Mouse (Mus musculus) lung, postnatal 14 days (tissue): ENCODE results near the gene Psma5.

ENCODE experiments used
- DNase-seq: peaks from one replicate; pipeline ENCODE4 v3.0.0; 2021

Psma5 gene

GRCm38 (mm10) chr3:108306387-108306786 is 49.7 kb downstream of the Psma5 start:
- no peak for DNase-seq

GRCm38 (mm10) chr3:108307485-108307884 is 50.8 kb downstream of the Psma5 start:
- DNase-seq, result no peak

- peak; percentile 48 for DNase-seq
Observed at GRCm38 (mm10) chr3:108310921-108311341, 54.2 kb downstream of the Psma5 start.

DNA sequence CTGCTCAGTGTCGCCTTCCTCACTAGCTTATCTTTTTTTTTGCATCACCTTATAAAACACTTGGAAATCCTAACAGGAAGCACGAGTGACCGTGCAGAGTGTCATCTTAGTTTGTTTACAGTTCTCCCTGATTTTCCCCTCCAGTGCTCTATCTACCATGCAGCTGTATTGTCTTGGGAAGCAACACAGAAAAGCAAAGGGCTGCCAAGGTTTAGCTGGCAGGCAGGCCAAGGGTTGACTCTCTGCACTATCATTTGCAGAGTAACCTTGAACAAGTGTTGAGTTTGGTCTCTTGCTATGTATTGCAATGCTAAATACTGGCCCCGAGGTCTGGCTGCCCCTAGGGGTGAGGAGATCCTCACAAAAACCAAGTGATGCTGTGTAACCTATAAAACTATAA is 55.0 kb downstream of the Psma5 start:
- no peak for DNase-seq

DNA sequence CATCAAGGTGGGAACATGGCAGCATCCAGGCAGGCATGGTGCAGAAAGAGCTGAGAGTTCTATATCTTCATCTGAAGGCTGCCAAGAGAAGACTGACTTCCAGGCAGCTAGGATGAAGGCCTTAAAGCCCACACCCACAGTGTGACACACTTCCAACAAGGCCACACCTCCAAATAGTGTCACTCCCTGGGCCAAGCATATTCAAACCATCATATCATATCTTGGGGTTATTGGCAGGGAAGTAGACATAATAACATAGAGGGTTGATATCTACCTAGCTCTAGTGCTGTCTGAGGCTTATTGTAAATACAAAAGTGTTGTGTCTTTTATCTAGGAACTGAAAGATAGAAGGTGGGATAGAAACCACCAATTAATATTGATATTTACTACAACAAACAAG is 55.7 kb downstream of the Psma5 start:
- DNase-seq, result no peak

DNA sequence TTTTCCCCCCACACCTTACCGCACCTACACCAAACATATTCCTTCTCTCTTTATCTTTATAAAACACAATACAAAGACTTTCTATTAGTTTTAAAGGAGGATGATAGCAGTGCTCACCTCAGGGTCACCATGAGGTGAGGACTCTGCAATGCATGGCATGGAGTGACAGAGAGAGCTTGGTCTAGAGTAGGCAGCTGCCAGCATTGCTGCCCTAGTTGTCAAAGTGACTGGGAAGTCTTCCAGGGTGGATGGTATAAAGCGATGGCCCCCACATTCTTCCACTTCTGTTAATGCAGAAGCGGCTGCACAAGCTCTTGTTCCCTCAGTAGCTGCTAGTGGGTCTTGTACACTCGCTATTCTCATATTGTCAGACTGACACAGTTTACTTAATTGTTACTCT is 56.4 kb downstream of the Psma5 start:
- no peak for DNase-seq

- no peak for DNase-seq
Observed at GRCm38 (mm10) chr3:108314038-108314675, 57.4 kb downstream of the Psma5 start.

GRCm38 (mm10) chr3:108318517-108318916 is 61.8 kb downstream of the Psma5 start:
- no peak for DNase-seq

DNA sequence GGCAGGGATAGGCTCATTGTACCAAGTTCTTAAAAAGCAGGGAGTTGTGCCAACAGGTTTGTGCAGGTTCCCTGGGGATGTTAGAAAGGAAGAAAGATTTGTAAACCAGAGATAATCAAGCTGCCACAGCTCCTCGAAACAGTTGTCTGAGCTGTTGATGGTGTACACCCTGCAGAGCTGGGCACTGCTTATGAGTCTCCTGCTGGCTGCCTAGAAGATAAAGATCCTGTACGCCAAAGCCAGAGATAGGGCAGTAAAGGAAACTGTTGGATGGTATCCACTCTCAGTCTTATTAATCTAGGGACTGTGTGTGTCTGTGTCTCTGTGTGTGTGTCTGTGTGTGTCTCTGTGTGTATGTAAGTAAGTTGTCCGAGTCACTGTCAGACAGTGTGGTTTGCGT is 64.9 kb downstream of the Psma5 start:
- no peak for DNase-seq

DNA sequence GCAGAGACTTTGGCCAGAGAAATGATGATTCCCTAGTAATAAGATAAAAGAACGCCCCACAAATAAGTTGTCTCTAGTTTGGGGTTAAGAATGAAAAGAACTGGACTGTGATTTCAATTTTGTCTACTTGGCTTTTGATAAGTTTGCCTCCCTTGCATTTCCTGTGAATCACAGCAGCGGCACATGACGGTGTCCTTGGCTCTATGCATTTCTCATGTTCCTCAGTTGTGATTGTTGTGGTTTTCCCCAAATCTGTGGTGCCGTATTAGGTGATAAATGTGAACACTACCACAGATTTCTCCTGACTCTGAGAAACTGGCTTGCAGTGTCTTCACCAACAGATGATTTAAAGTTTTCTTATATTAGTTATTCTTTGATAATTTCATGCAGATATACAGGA is 65.4 kb downstream of the Psma5 start:
- no peak for DNase-seq

DNA sequence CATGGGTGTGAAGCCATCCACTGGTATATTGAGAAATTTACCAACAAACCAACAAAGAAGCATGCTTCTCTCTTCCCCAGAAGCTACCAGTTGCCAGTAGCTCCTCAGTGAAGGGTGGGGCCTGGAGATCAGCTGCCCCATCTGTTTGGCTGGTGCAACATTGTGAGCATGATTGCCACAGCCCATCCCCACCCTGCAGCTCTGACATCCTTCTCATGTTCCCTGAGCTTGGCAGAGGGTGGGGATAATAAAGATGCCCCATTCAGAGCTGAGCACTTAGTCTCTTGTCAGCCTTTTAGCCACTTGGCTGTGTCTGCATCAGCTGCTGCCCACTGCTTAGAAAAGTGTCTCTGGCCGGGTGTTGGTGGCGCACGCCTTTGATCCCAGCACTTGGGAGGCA is 66.2 kb downstream of the Psma5 start:
- DNase-seq, result peak; percentile 23

DNA sequence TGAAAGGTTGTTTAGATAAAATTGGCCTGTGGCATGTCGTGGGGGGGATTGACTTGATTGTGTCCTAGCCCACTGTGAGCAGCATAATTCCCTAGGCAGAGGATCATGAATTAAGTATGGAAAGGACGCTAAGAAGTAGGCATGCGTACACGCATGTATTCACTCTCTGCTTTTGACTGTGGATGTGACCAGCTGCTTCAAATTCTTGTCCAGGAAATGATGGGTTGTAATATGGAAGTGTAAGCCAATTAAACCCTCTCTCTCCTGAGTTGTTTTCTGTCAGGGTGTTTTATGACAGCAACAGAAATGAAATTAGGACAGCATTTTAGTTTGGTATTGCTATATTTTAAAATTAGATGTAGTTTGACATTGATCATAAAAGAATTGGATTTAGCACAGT is 68.1 kb downstream of the Psma5 start:
- no peak for DNase-seq

DNA sequence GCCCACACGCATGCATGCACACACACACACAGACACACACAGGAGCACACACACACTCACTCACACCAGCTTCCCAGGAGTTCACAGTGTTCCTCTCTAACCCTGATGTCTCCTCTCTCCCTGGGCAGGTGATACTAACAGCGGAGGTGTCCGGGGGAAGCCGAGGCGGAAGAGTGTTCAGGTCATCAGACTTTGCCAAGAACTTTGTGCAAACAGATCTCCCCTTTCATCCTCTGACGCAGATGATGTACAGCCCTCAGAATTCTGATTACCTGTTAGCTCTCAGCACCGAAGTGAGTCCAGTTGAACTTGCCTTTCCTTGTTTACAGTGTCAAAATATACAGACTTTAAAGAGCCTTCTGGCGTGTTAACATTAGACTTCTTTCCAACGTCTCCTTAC is 68.8 kb downstream of the Psma5 start:
- no peak for DNase-seq

- peak; percentile 47 for DNase-seq
Observed at GRCm38 (mm10) chr3:108327275-108327674, 70.5 kb downstream of the Psma5 start.

- peak; percentile 40 for DNase-seq
Observed at GRCm38 (mm10) chr3:108327916-108328315, 71.2 kb downstream of the Psma5 start.

GRCm38 (mm10) chr3:108328441-108328841 is 71.7 kb downstream of the Psma5 start:
- peak; percentile 83 for DNase-seq
